8 mouse cellular contexts compared by ENCODE assay signal in the genomic region with DNA sequence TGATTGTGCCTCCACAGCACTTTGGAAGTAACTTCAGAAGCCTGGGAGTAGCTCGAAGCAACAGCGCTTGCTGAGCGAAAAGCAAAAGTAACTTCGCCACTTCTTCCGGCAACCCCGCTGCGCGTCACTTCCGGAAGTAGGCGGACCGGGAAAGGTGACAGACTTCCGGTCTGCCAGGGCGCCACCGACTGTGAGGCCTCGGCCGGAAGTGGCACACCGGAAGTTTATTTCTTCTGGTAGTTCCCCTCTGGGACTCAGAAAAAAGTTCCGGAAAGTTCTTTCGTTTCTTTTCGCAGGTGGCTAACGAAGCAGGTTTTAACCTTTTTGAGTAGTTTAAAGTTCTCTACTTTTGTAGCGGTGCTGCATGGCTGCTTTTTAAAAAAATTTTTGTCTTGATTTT. TPM values are rescaled to one million over a fixed set of nuclear protein-coding genes. Genes with fewer than 3 reads are reported as not detected.
DNase-seq lines count a peak whose midpoint lies in the region; ATAC-seq lines count a peak whose summit lies in the region.

Nr1h2 (minus strand) TSS at position 126 of the 400 bp plus-strand sequence.

- DNase-seq in adrenal gland, adult (ENCODE audit: inconsistent age in 2 of 2, low spot score in 1 of 2), result peak; percentile 97 to 98
- peak; percentile 98 for DNase-seq in embryo, embryonic 10.5 days (ENCODE audit: low spot score)
- peak; percentile 97 for DNase-seq in gastrocnemius, postnatal 14 days
- DNase-seq in left cerebral cortex, postnatal 10 days (ENCODE audit: extremely low spot score in 1 of 2, low spot score in 2 of 2), result peak; percentile 94 to 98
- DNase-seq in right cerebral cortex, postnatal 25 days, result peak; percentile 93
- peak; percentile 93 to 97 for DNase-seq in urinary bladder, postnatal 4 days (ENCODE audit: low spot score in 2 of 2)

- intact Hi-C loops in gastrocnemius, postnatal 14 days (cut with DNase I; ENCODE audit: low total_unique reads), result loop anchor here (5.0 kb wide), 1 partner anchor 52 kb away; no protein-coding TSS in a partner anchor
- intact Hi-C loops in left cerebral cortex, postnatal 10 days (cut with DNase I), result loop anchor here (5.0 to 10.0 kb wide), 2 partner anchors 57 to 179 kb away; partner anchors contain the start of genes Emc10 and Fam71e1

- ATAC-seq in inflammation-experienced regulatory T-cells, adult 6 months, result peak; percentile 85
- peak; percentile 79 for ATAC-seq in megakaryocyte-erythroid progenitor cell, adult 5-6 weeks (replicated peaks; ENCODE audit: low FRiP score, low TSS enrichment, poor library complexity, severe bottlenecking)

RNA-seq across cellular contexts. Expression of gene Nr1h2, which starts in this region (rescaled TPM):
- total RNA-seq in gastrocnemius, postnatal 14 days (2021), result 10 to 100 TPM; 28.0 to 28.2 TPM
- polyA plus RNA-seq in inflammation-experienced regulatory T-cells, adult 6 months (2017; shearing (Covaris generic)), result 10 to 100 TPM; 43.0 to 52.2 (median 49.9) TPM
- total RNA-seq in left cerebral cortex, postnatal 10 days (2021), result 10 to 100 TPM; 49.6 to 53.6 TPM
- total RNA-seq in megakaryocyte-erythroid progenitor cell, adult 5-6 weeks (2014; fragmentation: Nextera tagmentation), result 68.7 and 69.2 TPM in 2 replicates
- 28.8 and 59.9 TPM in 2 replicates for total RNA-seq in megakaryocyte-erythroid progenitor cell, adult 5-6 weeks (2017)

Comparison
In these comparisons a context has a peak if more than half of its experiments do, and no peak if none do; other contexts are left out.
1. Peak in every context shown above with its lines: DNase-seq and ATAC-seq.